Mouse (Mus musculus) heart, embryonic 11.5 days (tissue): ENCODE data around the gene P2rx4. TPM values are rescaled to one million over a fixed set of nuclear protein-coding genes. Genes with fewer than 3 reads are reported as not detected.
A peak's percentile ranks its signal among the peaks of the same experiment; 100 is the strongest.

Experiments
- ATAC-seq: fragments of 200-750 bp; cut with Nextera tagmentation; replicated peaks from 2 replicates; pipeline ENCODE4 v1.8.0; 2017; ENCODE audit warnings: moderate library complexity; ENCODE audit not compliant: insufficient number of reproducible peaks, low FRiP score, low TSS enrichment
- H3K27ac ChIP-seq: fragments of 300-500 bp; sonication (generic); 2 replicates; pipeline ENCODE4 v1.5.1; 2014; ENCODE audit warnings: mild to moderate bottlenecking, low read depth, low read length
- H3K27me3 ChIP-seq: fragments of 300-500 bp; sonication (generic); 2 replicates; pipeline ENCODE4 v1.6.1; 2014; ENCODE audit warnings: mild to moderate bottlenecking, low read length, mixed read lengths; ENCODE audit not compliant: control insufficient read depth, insufficient read depth
- H3K36me3 ChIP-seq: fragments of 300-500 bp; sonication (generic); 2 replicates; pipeline ENCODE4 v1.6.1; 2014; ENCODE audit warnings: mild to moderate bottlenecking, low read length, moderate library complexity, mixed read lengths; ENCODE audit not compliant: control insufficient read depth, insufficient read depth
- H3K4me1 ChIP-seq: fragments of 300-500 bp; sonication (generic); 2 replicates; pipeline ENCODE4 v1.6.1; 2014; ENCODE audit warnings: low read length; ENCODE audit not compliant: control insufficient read depth, insufficient read depth
- H3K4me2 ChIP-seq: fragments of 300-500 bp; sonication (generic); 2 replicates; pipeline ENCODE4 v1.6.1; 2014; ENCODE audit warnings: mild to moderate bottlenecking, moderate library complexity
- H3K4me3 ChIP-seq: fragments of 300-500 bp; sonication (generic); 2 replicates; pipeline ENCODE4 v1.5.1; 2014; ENCODE audit warnings: low read depth, low read length
- H3K9ac ChIP-seq: fragments of 300-500 bp; sonication (generic); 2 replicates; pipeline ENCODE4 v1.6.1; 2014; ENCODE audit warnings: mild to moderate bottlenecking, low read depth, low read length, moderate library complexity
- H3K9me3 ChIP-seq: fragments of 300-500 bp; sonication (generic); replicated peaks from 2 replicates; pipeline ENCODE4 v1.6.1; 2016; ENCODE audit warnings: low read length; ENCODE audit not compliant: control insufficient read depth
- WGBS: fragments of 180-500 bp; shearing (Covaris S2); extraction: QIAGEN DNeasy Blood & Tissue Kit; methylation state at CpG from one replicate; pipeline ENCODE4 v1.1.7; 2014; ENCODE audit not compliant: insufficient replicate concordance; 5-methylcytosine and 5-hydroxymethylcytosine counted together
- polyA plus RNA-seq: library from polyadenylated mRNA; unstranded; fragments of >200 nt; fragmentation: Nextera tagmentation; extraction: Ambion mirVana; gene quantifications from 2 replicates; pipeline ENCODE4 v1.2.1, GENCODE M21; 2014

The P2rx4 gene
- polyA plus RNA-seq, 1 experiment from 2014 or later: 13.8 TPM

- ATAC-seq: no peak; the same call in 1 of the 2 replicates
- Histone ChIP-seq H3K4me3 (no peak overlapping the region), H3K36me3 (no peaks in the 10 kb centered on the region), H3K9ac (no peak overlapping the region), H3K9me3 (no peaks in the 10 kb centered on the region), H3K27ac (peak overlapping the region; percentile 73), H3K27me3 (no peaks in the 10 kb centered on the region), H3K4me2 (no peak overlapping the region), H3K4me1 (peaks cover 23% of the 10 kb centered on the region)
- WGBS: 57% methylated on average over 10 of the region's 10 CpGs
These were observed 63.5 kb downstream of the P2rx4 start for GRCm38 (mm10) chr5:122770806-122771261.

DNA sequence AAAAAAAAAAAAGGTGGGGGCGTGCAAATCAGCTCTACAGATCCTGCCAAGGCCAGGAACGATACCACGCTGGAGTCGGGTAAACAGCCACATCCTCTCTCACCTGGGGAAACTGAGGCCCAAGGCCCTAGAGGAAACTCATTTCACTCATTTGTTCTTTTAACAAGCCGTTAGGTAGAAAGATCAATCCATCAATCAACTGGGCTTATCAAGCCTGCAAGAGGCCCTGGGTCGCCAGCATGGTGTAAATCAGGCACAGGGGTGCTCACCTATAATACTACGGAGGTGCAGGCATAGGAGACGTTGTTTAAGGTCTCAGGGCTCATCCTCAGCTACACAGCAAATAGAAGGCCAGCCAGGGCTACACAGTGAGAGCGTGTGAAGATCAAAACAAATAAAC, 64.1 kb downstream of the P2rx4 start:
- no peak overlapping the region for H3K9ac ChIP-seq
- H3K36me3 ChIP-seq: no peaks in the 10 kb centered on the region
- WGBS: 75% methylated on average over 9 of the region's 9 CpGs
- no peak for ATAC-seq
- no peaks in the 10 kb centered on the region for H3K27me3 ChIP-seq
- no peak overlapping the region for H3K4me2 ChIP-seq
- no peak overlapping the region for H3K4me3 ChIP-seq
- peak overlapping the region; percentile 73; the same call in 1 of the 2 replicates for H3K27ac ChIP-seq
- peaks cover 23% of the 10 kb centered on the region for H3K4me1 ChIP-seq
- no peaks in the 10 kb centered on the region for H3K9me3 ChIP-seq

GRCm38 (mm10) chr5:122773756-122774155, 66.4 kb downstream of the P2rx4 start:
- 86% methylated on average over 11 of the region's 11 CpGs for WGBS
- H3K4me2 ChIP-seq: no peak overlapping the region
- H3K4me3 ChIP-seq: no peak overlapping the region
- H3K36me3 ChIP-seq: no peaks in the 10 kb centered on the region
- no peak overlapping the region for H3K27ac ChIP-seq
- H3K9me3 ChIP-seq: no peaks in the 10 kb centered on the region
- H3K9ac ChIP-seq: no peak overlapping the region
- peaks cover 30% of the 10 kb centered on the region for H3K4me1 ChIP-seq
- ATAC-seq: no peak
- H3K27me3 ChIP-seq: no peaks in the 10 kb centered on the region

- H3K27me3 ChIP-seq: no peaks in the 10 kb centered on the region
- 0 out of 2 replicates have a peak, but pooled peaks have one; percentile 47 for ATAC-seq
- H3K4me1 ChIP-seq: peaks cover 25% of the 10 kb centered on the region
- H3K27ac ChIP-seq: 0 out of 2 replicates have a peak overlapping the region, but pooled peaks have one; percentile 41
- no peaks in the 10 kb centered on the region for H3K36me3 ChIP-seq
- no peak overlapping the region for H3K4me3 ChIP-seq
- H3K4me2 ChIP-seq: peak overlapping the region; percentile 41
- WGBS: 50% methylated on average over 28 of the region's 28 CpGs
- no peak overlapping the region for H3K9ac ChIP-seq
- no peaks in the 10 kb centered on the region for H3K9me3 ChIP-seq
These were observed 67.6 kb downstream of the P2rx4 start for GRCm38 (mm10) chr5:122774743-122775611.

DNA sequence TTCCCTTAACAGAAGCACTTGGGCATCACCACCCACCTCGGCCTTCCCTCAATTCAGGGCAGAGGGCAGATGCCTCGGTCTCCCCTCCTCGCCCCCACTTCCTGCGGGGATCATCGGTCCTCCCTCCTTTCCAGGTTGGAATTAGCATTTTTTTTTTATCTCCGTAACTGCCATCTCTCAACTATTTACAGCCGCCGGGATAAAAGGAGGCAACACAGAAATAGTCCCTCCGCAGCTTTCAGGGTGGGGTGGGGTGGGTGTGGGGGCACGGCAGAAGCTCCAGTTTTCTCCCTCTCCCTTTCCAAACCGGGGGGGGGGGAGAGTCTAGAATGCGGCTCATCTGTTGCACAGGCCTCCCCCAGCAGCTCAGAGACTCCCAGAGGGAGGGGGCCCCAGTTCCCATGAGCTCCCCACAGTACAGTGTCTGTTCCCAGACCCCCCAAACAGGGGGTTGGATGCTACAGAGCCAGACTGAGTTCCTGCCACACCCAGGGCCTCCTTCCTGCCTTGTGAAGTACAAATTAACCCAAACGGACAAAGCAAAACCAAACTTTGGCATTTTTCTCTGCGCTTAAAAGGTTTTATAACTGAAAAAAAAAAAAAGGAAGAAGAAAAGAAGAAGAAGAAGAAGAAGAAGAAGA, 68.4 kb downstream of the P2rx4 start:
- no peaks in the 10 kb centered on the region for H3K27me3 ChIP-seq
- no peak overlapping the region for H3K4me2 ChIP-seq
- WGBS: 62% methylated on average over 14 of the region's 14 CpGs
- H3K4me3 ChIP-seq: no peak overlapping the region
- no peaks in the 10 kb centered on the region for H3K9me3 ChIP-seq
- no peak for ATAC-seq
- no peaks in the 10 kb centered on the region for H3K36me3 ChIP-seq
- peaks cover 20% of the 10 kb centered on the region for H3K4me1 ChIP-seq
- no peak overlapping the region for H3K9ac ChIP-seq
- no peak overlapping the region for H3K27ac ChIP-seq

GRCm38 (mm10) chr5:122777322-122777721, 70.0 kb downstream of the P2rx4 start:
- no peak overlapping the region for H3K27ac ChIP-seq
- H3K4me2 ChIP-seq: no peak overlapping the region
- no peak for ATAC-seq
- H3K4me3 ChIP-seq: no peak overlapping the region
- H3K9ac ChIP-seq: no peak overlapping the region
- 49% methylated on average over 2 of the region's 2 CpGs for WGBS
- no peaks in the 10 kb centered on the region for H3K27me3 ChIP-seq
- H3K4me1 ChIP-seq: peaks cover 13% of the 10 kb centered on the region; the same call in 1 of the 2 replicates
- no peaks in the 10 kb centered on the region for H3K9me3 ChIP-seq
- H3K36me3 ChIP-seq: no peaks in the 10 kb centered on the region

GRCm38 (mm10) chr5:122778231-122779226, 71.2 kb downstream of the P2rx4 start:
- no peaks in the 10 kb centered on the region for H3K9me3 ChIP-seq
- H3K36me3 ChIP-seq: no peaks in the 10 kb centered on the region
- H3K4me3 ChIP-seq: peak overlapping the region; percentile 94
- peaks cover 13% of the 10 kb centered on the region; the same call in 1 of the 2 replicates for H3K4me1 ChIP-seq
- ATAC-seq: peak; percentile 32
- peak overlapping the region; percentile 98 for H3K4me2 ChIP-seq
- H3K27ac ChIP-seq: no peak overlapping the region
- H3K27me3 ChIP-seq: no peaks in the 10 kb centered on the region
- 2% methylated on average over 47 of the region's 55 CpGs for WGBS
- peak overlapping the region; percentile 87 for H3K9ac ChIP-seq
